ENCODE assay signal across 29 mouse cellular contexts in genomic region chr8:8193036-8193435, GRCm38 (mm10).
"Had no signal": no experiment of that assay in that cellular context is flagged by ENCODE, and none has a peak within 500 bp of the region (broad histone marks: within the 10 kb centered on the region; RNA-seq: fewer than 3 reads in every experiment).

No protein-coding gene starts in this region.

- H3K27ac ChIP-seq: gastrocnemius, adult 2 months; heart, embryonic 13.5 days; heart, embryonic 15.5 days; hindbrain, embryonic 10.5 days; hindbrain, embryonic 12.5 days; hindbrain, embryonic 14.5 days; intestine, embryonic 15.5 days; layer of hippocampus, adult 2 months; left cerebral cortex, adult 2 months; limb, embryonic 10.5 days; limb, embryonic 12.5 days; liver, embryonic 13.5 days; liver, embryonic 15.5 days had no signal

- H3K36me3 ChIP-seq: heart, embryonic 13.5 days; heart, embryonic 15.5 days; hindbrain, embryonic 10.5 days; hindbrain, embryonic 12.5 days; intestine, embryonic 15.5 days; limb, embryonic 10.5 days; limb, embryonic 12.5 days; liver, embryonic 13.5 days; liver, embryonic 15.5 days had no signal

- H3K27me3 ChIP-seq: heart, embryonic 13.5 days; heart, embryonic 15.5 days; hindbrain, embryonic 12.5 days; intestine, embryonic 15.5 days; limb, embryonic 12.5 days; liver, embryonic 13.5 days; liver, embryonic 15.5 days had no signal

- H3K4me2 ChIP-seq: heart, embryonic 11.5 days; heart, embryonic 13.5 days; heart, embryonic 15.5 days; hindbrain, embryonic 12.5 days; hindbrain, embryonic 14.5 days; intestine, embryonic 15.5 days; limb, embryonic 12.5 days; liver, embryonic 11.5 days; liver, embryonic 13.5 days; liver, embryonic 15.5 days had no signal

- H3K4me1 ChIP-seq: heart, embryonic 13.5 days; heart, embryonic 15.5 days; hindbrain, embryonic 10.5 days; hindbrain, embryonic 12.5 days; intestine, embryonic 15.5 days; limb, embryonic 10.5 days; limb, embryonic 12.5 days; liver, embryonic 13.5 days; liver, embryonic 15.5 days had no signal

- H3K4me3 ChIP-seq: gastrocnemius, adult 2 months; heart, embryonic 13.5 days; heart, embryonic 15.5 days; hindbrain, embryonic 10.5 days; hindbrain, embryonic 12.5 days; intestine, embryonic 15.5 days; layer of hippocampus, adult 2 months; left cerebral cortex, adult 2 months; limb, embryonic 10.5 days; limb, embryonic 12.5 days; liver, embryonic 13.5 days; liver, embryonic 15.5 days had no signal

- DNase-seq: gastrocnemius, adult 2 months; gastrocnemius, postnatal 10 days; gastrocnemius, postnatal 25 days; heart, adult 18-20 months; heart, postnatal 14 days; heart, postnatal 36 days; kidney, adult 18-20 months; kidney, adult 8-10 months; kidney, postnatal 10 days; kidney, postnatal 25 days; kidney, postnatal 4 days; liver; liver, embryonic 13.5 days had no signal

- ATAC-seq: hindbrain, embryonic 16.5 days; inflammation-experienced regulatory T-cells, adult 6 months; intestine, embryonic 15.5 days; intestine, postnatal 0 days had no signal

- H3K9me3 ChIP-seq: heart, embryonic 13.5 days; heart, embryonic 15.5 days; hindbrain, embryonic 10.5 days; hindbrain, embryonic 12.5 days; intestine, embryonic 15.5 days; limb, embryonic 10.5 days; limb, embryonic 12.5 days; liver, embryonic 13.5 days; liver, embryonic 15.5 days had no signal

- H3K9ac ChIP-seq: heart, embryonic 13.5 days; heart, embryonic 15.5 days; hindbrain, embryonic 12.5 days; hindbrain, embryonic 14.5 days; intestine, embryonic 15.5 days; limb, embryonic 12.5 days; liver, embryonic 13.5 days; liver, embryonic 15.5 days had no signal
